Mouse (Mus musculus): ENCODE measurements around the gene Tgif2. TPM values are rescaled to one million over a fixed set of nuclear protein-coding genes. Genes with fewer than 3 reads are reported as not detected.
"Not testable (repeated sequence)": the region's sequence is repeated elsewhere in the genome, so short reads cannot be mapped to it uniquely, and the experiment has no call there.

The Tgif2 gene
- polyA plus RNA-seq (2015; fragmentation: Nextera tagmentation; extraction: Ambion mirVana) = 35.5 and 35.9 TPM in 2 replicates

DNA sequence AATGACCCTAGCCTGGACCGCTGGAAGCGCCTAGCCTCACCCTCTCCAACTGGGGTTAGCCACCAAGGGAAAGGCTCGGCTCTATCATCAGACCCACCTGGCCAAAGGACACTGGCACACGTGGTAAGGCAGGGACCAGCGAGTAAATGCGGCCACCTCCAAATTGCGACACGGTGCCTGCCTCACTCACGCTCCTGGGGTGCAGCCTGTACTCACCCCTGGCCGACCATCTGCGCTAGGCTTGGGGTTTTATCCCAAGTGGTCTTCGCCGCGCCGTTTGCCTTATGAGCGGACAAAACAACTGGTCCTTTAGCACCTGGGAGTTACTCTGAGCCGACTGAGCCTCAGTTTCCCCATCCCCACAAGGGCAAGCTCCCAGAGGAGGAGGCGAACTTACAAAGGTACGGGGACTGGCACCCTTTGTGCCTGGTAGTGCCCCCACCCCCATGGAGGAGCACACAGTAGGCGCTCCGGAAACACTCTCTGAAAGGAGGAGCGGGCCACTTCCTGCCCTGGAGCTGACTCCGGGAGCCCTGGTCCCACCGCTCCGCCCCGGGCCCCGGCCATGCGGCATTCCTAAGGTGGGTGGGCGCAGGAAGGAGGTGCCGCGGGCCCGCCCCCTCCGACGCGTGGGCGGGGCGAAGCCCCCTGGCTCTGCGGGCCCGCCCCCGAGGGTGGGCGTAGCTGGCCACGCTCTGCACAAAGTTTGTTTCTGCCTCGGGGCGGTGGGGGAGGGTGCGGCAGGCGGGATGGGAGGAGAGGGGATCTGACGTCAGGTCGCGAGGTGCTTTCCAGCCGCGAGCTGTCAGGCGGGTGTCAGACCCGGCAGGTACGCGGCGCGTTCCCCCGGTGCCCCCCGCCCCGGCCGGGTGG lies at the start of gene Tgif2:
Tgif2 (plus strand) TSS at position 689 of the 873 bp plus-strand sequence.
- peak within 1 kb of the TSS; percentile 81 for H3K4me2 ChIP-seq
- no peaks in the 10 kb centered on the region for H3K27me3 ChIP-seq (replicated peaks)
- H3K4me3 ChIP-seq = peak within 1 kb of the TSS; percentile 94
- H3K9me3 ChIP-seq = no peaks in the 10 kb centered on the region
- H3K27ac ChIP-seq (replicated peaks) = peak within 1 kb of the TSS; percentile 97
- peaks cover 36% of the 10 kb centered on the region for H3K36me3 ChIP-seq
- ATAC-seq (ENCODE audit: extremely low read depth, insufficient number of reproducible peaks, low FRiP score, low TSS enrichment) = peak; percentile 79
- WGBS = 1% methylated on average over 61 of the region's 61 CpGs
- peaks cover 49% of the 10 kb centered on the region for H3K4me1 ChIP-seq
- peak within 1 kb of the TSS; percentile 95 for H3K9ac ChIP-seq

DNA sequence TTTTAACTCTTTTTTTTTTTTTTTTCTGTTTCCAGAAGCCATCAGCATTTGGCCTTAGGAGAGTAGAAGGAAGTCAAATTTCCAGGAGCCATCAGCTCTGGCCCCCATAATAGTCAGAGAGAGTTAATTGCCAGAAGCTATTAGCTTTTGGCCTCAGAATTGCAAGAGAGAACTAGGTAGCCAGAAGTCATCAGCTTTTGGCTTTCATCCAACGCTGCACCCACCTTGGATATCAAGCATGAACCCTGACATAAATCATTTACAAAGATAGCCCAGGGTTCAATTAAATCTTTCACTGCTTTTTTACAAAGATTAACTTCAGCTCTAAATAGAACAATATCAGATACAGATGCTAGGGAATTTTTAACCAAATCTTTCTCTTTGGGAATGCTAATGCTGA lies 41.3 kb upstream of the Tgif2 start:
- 88% methylated on average over 1 of the region's 1 CpGs for WGBS
- Histone ChIP-seq H3K27me3 (replicated peaks) (no peaks in the 10 kb centered on the region), H3K27ac (replicated peaks) (no peak overlapping the region), H3K4me2 (no peak overlapping the region), H3K36me3 (no peaks in the 10 kb centered on the region), H3K9ac (no peak overlapping the region), H3K4me1 (no peaks in the 10 kb centered on the region), H3K4me3 (no peak overlapping the region), H3K9me3 (peaks cover 7% of the 10 kb centered on the region)
- no peak for ATAC-seq (ENCODE audit: extremely low read depth, insufficient number of reproducible peaks, low FRiP score, low TSS enrichment)

DNA sequence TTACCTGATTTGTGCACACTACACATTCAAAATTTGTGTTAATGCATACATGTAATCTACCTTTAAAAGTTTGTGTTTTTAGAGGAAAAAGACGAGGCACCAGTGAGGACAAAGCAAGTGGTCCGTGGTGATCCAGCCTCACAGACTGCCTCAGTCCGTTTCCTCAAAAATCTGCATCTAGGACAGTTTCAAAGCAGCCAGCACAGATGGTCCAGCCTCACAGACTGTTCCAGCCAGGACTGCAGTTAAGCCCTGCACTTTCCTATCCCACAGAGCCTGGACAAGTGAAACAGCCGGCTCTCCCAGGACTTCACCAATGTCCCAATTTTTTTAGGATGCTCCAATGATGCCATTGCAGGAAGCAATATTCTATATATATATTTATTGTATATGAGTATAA lies 38.8 kb upstream of the Tgif2 start:
- ATAC-seq (ENCODE audit: extremely low read depth, insufficient number of reproducible peaks, low FRiP score, low TSS enrichment) = no peak
- WGBS = 61% methylated on average over 4 of the region's 4 CpGs
- H3K27ac ChIP-seq (replicated peaks) = no peak overlapping the region
- no peak overlapping the region for H3K9ac ChIP-seq
- no peak overlapping the region for H3K4me2 ChIP-seq
- peaks cover 7% of the 10 kb centered on the region for H3K9me3 ChIP-seq
- H3K27me3 ChIP-seq (replicated peaks) = peaks cover 2% of the 10 kb centered on the region; the same call in 1 of the 2 replicates
- no peak overlapping the region for H3K4me3 ChIP-seq
- H3K4me1 ChIP-seq = no peaks in the 10 kb centered on the region
- no peaks in the 10 kb centered on the region for H3K36me3 ChIP-seq

DNA sequence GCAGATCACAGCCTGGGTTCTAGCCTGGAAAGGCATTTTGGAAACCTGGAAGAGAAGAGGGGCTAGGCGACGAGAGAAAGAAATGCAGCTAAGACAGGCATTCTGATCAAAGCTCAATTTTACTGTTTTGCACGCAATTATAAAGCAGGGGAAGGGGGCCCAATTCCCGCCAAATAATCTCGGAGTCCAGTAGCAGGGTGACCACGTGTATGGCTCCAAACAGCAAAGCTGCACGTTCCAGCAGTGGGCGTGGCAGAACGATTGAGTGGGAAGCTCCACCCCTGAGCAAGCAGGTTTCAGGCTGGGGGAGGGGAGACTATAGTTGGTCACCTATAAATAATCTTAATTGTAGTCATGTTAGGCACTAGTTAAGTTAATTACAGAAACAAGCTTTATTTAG lies 37.7 kb upstream of the Tgif2 start:
- H3K27me3 ChIP-seq (replicated peaks); H3K4me3 ChIP-seq; H3K9ac ChIP-seq; H3K27ac ChIP-seq (replicated peaks); H3K4me2 ChIP-seq; ATAC-seq (ENCODE audit: extremely low read depth, insufficient number of reproducible peaks, low FRiP score, low TSS enrichment); H3K36me3 ChIP-seq; H3K9me3 ChIP-seq; H3K4me1 ChIP-seq: not testable (repeated sequence)
- 41% methylated on average over 9 of the region's 9 CpGs for WGBS

DNA sequence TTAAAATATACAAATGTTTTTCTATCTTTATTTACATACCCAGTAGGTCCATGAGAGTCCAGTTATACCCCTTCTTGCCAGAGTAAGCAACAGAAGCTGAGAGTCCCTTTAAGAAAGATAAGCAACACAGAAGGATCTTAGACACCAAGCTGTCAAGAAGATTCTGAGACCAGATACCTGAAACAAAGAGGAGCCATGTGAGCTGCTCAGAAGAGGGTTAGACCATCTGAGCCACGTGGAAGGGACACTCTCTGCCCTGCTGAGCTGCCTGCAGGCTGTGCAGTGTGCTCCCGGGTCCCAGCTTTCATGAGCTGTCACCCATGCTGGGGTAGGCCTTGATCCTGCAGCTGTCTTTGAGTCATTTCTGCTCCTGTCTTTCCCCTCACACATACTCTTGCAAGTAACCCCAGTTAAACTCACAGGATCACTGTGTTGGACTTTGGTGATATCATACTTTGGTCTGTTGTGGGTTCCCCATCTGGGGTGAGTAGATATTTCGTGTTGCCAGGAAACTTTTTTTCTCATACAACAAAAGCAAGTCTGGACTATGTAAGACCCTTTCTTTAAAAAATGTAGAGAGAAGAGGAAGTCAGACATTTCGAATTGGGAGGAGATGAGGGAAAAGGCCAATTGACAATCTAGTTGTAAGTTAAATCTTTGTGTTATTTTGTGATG lies 36.0 kb upstream of the Tgif2 start:
- no peaks in the 10 kb centered on the region for H3K36me3 ChIP-seq
- H3K9me3 ChIP-seq = no peaks in the 10 kb centered on the region
- no peaks in the 10 kb centered on the region for H3K4me1 ChIP-seq
- no peak overlapping the region for H3K27ac ChIP-seq (replicated peaks)
- ATAC-seq (ENCODE audit: extremely low read depth, insufficient number of reproducible peaks, low FRiP score, low TSS enrichment) = no peak
- WGBS = 65% methylated on average over 4 of the region's 4 CpGs
- no peak overlapping the region for H3K9ac ChIP-seq
- H3K27me3 ChIP-seq (replicated peaks) = peaks cover 3% of the 10 kb centered on the region; the same call in 1 of the 2 replicates
- no peak overlapping the region for H3K4me2 ChIP-seq
- no peak overlapping the region for H3K4me3 ChIP-seq

DNA sequence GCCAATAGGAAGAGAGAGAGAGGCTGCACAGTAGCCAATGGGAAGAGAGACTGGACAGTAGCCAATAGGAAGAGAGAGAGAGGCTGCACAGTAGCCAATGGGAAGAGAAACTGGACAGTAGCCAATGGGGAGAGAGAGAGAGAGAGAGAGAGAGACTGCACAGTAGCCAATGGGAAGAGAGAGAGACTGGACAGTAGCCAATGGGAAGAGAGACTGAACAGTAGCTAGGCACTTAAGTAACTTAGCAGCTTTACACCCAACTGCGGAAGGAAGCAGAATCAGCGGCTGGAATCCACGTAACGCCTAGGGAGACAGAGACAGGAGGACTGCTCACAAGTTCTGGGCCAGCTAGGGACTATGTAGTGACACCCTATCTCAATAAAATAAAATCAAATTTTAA lies 35.2 kb upstream of the Tgif2 start:
- H3K4me3 ChIP-seq = no peak overlapping the region
- peaks cover 3% of the 10 kb centered on the region; the same call in 1 of the 2 replicates for H3K27me3 ChIP-seq (replicated peaks)
- H3K9ac ChIP-seq = no peak overlapping the region
- no peak overlapping the region for H3K27ac ChIP-seq (replicated peaks)
- no peak overlapping the region for H3K4me2 ChIP-seq
- WGBS = 78% methylated on average over 4 of the region's 4 CpGs
- 0 out of 2 replicates have a peak, but pooled peaks cover under 1% of the 10 kb centered on the region for H3K4me1 ChIP-seq
- no peaks in the 10 kb centered on the region for H3K9me3 ChIP-seq
- H3K36me3 ChIP-seq = no peaks in the 10 kb centered on the region
- ATAC-seq (ENCODE audit: extremely low read depth, insufficient number of reproducible peaks, low FRiP score, low TSS enrichment) = no peak

DNA sequence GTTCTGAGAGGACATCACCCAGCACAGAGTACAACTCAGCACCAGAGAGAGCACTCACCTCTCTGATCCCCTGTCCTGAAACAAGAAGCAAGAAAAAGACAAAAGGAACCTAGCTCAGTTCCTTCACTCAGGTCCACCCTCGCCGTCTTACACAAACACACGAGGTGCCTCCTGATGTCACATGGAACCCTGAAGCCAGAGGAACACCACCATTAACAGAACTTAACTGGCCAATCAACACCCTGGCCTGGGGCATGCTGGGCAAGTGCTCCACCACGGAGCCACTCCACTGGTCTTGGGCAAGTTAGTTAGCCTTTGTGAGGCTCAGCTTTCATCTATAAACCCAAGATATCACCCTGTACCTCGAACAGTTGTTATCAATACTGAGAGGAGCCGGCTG lies 32.9 kb upstream of the Tgif2 start:
- H3K4me2 ChIP-seq = no peak overlapping the region
- H3K36me3 ChIP-seq = no peaks in the 10 kb centered on the region
- H3K27me3 ChIP-seq (replicated peaks) = peaks cover 3% of the 10 kb centered on the region; the same call in 1 of the 2 replicates
- 0 out of 2 replicates have a peak, but pooled peaks cover 3% of the 10 kb centered on the region for H3K4me1 ChIP-seq
- H3K27ac ChIP-seq (replicated peaks) = no peak overlapping the region
- WGBS = 63% methylated on average over 6 of the region's 6 CpGs
- no peak overlapping the region for H3K4me3 ChIP-seq
- H3K9me3 ChIP-seq = no peaks in the 10 kb centered on the region
- no peak overlapping the region for H3K9ac ChIP-seq
- ATAC-seq (ENCODE audit: extremely low read depth, insufficient number of reproducible peaks, low FRiP score, low TSS enrichment) = no peak

DNA sequence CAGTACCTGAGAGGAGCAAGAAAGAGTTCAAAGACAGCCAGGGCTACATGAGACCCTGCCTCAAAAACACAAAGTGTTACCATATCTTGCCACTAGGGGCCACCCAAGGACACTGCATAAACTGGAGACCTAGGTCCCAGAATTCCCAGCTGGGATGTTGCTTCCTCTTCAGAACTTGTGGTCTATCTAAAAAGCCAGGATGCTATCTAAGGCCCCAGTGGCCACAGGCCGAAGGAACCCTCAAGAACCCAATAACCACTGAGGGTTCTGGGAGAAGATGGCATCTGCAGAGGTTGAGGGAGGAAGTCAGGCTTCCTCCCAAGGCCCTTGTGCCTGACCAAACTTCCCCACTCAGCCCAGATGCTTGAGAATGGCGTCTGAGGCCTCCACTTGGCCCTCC lies 30.2 kb upstream of the Tgif2 start:
- Histone ChIP-seq H3K4me3 (no peak overlapping the region), H3K36me3 (no peaks in the 10 kb centered on the region), H3K9ac (no peak overlapping the region), H3K4me1 (peaks cover 14% of the 10 kb centered on the region), H3K9me3 (no peaks in the 10 kb centered on the region), H3K27ac (replicated peaks) (no peak overlapping the region), H3K27me3 (replicated peaks) (peaks cover 3% of the 10 kb centered on the region; the same call in 1 of the 2 replicates), H3K4me2 (no peak overlapping the region)
- 43% methylated on average over 2 of the region's 2 CpGs for WGBS
- no peak for ATAC-seq (ENCODE audit: extremely low read depth, insufficient number of reproducible peaks, low FRiP score, low TSS enrichment)

DNA sequence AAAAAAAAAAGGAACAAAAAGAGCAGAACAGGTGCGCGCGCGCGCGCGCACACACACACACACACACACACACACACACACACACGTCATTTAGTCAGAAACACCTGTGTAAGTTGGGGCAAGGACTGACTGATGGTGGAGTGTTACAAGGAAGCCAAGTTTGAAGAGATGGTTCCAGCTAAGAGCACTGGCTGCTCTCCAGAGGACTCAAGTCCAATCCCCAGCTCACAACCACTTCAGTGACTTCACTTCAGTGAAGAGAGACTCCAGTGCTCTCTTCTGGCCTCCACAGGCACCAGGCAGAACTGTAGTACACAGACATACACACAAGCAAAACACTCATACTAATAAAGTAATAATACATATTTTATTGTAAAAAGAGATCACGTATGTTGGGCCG lies 29.1 kb upstream of the Tgif2 start:
- ATAC-seq (ENCODE audit: extremely low read depth, insufficient number of reproducible peaks, low FRiP score, low TSS enrichment) = no peak
- Histone ChIP-seq H3K36me3 (no peaks in the 10 kb centered on the region), H3K27ac (replicated peaks) (no peak overlapping the region), H3K27me3 (replicated peaks) (peaks cover 3% of the 10 kb centered on the region; the same call in 1 of the 2 replicates), H3K4me1 (peaks cover 22% of the 10 kb centered on the region), H3K9me3 (no peaks in the 10 kb centered on the region), H3K4me3 (no peak overlapping the region), H3K9ac (no peak overlapping the region), H3K4me2 (no peak overlapping the region)
- WGBS = 95% methylated on average over 10 of the region's 10 CpGs

DNA sequence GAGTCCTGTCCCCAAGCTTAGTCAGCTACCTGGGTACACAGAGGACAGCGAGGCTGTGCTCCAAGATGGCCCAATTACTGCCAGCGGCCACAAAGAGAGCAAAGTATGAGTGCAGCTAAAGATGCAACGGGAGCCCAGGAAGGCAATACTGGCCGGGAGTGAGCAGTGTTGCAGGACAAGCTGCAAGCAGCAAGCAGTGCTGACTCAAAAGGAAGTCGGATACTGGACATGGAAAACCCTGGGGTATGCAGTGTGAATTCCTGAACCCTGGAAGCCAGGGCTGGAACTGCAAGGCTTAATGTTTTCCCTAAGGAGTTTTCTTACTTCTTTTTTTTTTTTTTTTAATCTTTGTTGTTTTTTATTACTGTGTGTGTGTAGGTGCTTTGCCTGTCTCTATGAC lies 28.3 kb upstream of the Tgif2 start:
- no peak for ATAC-seq (ENCODE audit: extremely low read depth, insufficient number of reproducible peaks, low FRiP score, low TSS enrichment)
- H3K9ac ChIP-seq = no peak overlapping the region
- no peaks in the 10 kb centered on the region for H3K9me3 ChIP-seq
- peaks cover 22% of the 10 kb centered on the region for H3K4me1 ChIP-seq
- H3K27ac ChIP-seq (replicated peaks) = no peak overlapping the region
- H3K27me3 ChIP-seq (replicated peaks) = no peaks in the 10 kb centered on the region
- H3K4me3 ChIP-seq = no peak overlapping the region
- H3K36me3 ChIP-seq = no peaks in the 10 kb centered on the region
- H3K4me2 ChIP-seq = no peak overlapping the region
- WGBS = 54% methylated on average over 5 of the region's 5 CpGs

DNA sequence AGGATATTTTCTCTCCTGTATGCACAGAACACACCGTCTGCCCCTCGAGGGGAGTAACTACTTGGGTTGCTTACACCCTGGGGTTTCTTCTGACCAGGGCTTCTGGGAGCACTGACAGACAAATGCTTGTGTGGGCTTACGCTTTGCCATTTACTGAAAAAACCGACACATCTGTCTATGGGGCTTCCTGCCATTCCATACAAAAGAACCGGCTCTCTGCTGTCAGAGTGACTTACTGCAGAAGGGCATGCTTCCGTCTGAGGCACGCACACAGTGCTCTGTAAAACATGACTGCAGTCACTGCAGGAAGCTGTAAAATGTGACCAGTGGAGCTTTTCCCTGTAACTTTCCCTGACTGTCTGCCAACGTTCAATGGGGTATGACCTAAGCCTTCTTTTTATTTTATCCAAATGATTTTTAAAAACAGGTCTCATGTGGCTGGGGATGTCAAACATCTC lies 25.4 kb upstream of the Tgif2 start:
- ATAC-seq (ENCODE audit: extremely low read depth, insufficient number of reproducible peaks, low FRiP score, low TSS enrichment) = peak; percentile 37; the same call in 1 of the 2 replicates
- H3K9ac ChIP-seq = 0 out of 2 replicates have a peak overlapping the region, but pooled peaks have one; percentile 17
- no peaks in the 10 kb centered on the region for H3K9me3 ChIP-seq

More for the DNA sequence above, 25.4 kb upstream of the Tgif2 start:
- no peaks in the 10 kb centered on the region for H3K27me3 ChIP-seq (replicated peaks)
- H3K4me1 ChIP-seq = peaks cover 22% of the 10 kb centered on the region
- H3K36me3 ChIP-seq = no peaks in the 10 kb centered on the region
- no peak overlapping the region for H3K4me2 ChIP-seq
- peak overlapping the region; percentile 70 for H3K27ac ChIP-seq (replicated peaks)
- no peak overlapping the region for H3K4me3 ChIP-seq
- WGBS = 23% methylated on average over 8 of the region's 8 CpGs
